Mouse (Mus musculus) myocyte (in vitro differentiated cells): ENCODE results near the gene Mgat4a.

Source experiments
- POLR2A ChIP-seq: IDR thresholded peaks from one replicate; pipeline ENCODE4 v1.6.1; 2011; ENCODE audit warnings: low read depth, mild to moderate bottlenecking, control low read depth, moderate library complexity; ENCODE audit not compliant: insufficient read length
- TCF12 ChIP-seq: IDR thresholded peaks from one replicate; pipeline ENCODE4 v1.6.1; 2011; ENCODE audit warnings: mild to moderate bottlenecking, control low read depth; ENCODE audit not compliant: poor library complexity, insufficient read depth, severe bottlenecking

- TF ChIP-seq POLR2A (no peak), TCF12 (no peak)
Observed at GRCm38 (mm10) chr1:37484612-37485011, 56.2 kb downstream of the Mgat4a start.
